Mouse (Mus musculus): Measurements from ENCODE around the gene Gm10283.
"Not testable (repeated sequence)": the region's sequence is repeated elsewhere in the genome, so short reads cannot be mapped to it uniquely, and the experiment has no call there.

Gene Gm10283

GRCm38 (mm10) chr8:60503098-60503497, at the start of gene Gm10283:
Gene Gm10283, minus strand, starts transcription at chr8:60503198.
- no peak for DNase-seq (ENCODE audit: low read depth in 2 of 2, low spot score in 2 of 2)

- no peak for DNase-seq (ENCODE audit: low read depth in 2 of 2, low spot score in 2 of 2)
Measured at GRCm38 (mm10) chr8:60534945-60535344, 31.9 kb upstream of the Gm10283 start.

- DNase-seq (ENCODE audit: low read depth in 2 of 2, low spot score in 2 of 2), result no peak
Measured at GRCm38 (mm10) chr8:60518286-60518685, 15.3 kb upstream of the Gm10283 start.

- DNase-seq (ENCODE audit: low read depth in 2 of 2, low spot score in 2 of 2), result no peak
Measured at GRCm38 (mm10) chr8:60505653-60506521, 2.9 kb upstream of the Gm10283 start, which contains the start of gene Aadat. Gene Aadat, plus strand, starts transcription at chr8:60505932.

- not testable (repeated sequence) for DNase-seq (ENCODE audit: low read depth in 2 of 2, low spot score in 2 of 2)
Measured at GRCm38 (mm10) chr8:60495046-60495445, 8.0 kb downstream of the Gm10283 start.

- DNase-seq (ENCODE audit: low read depth in 2 of 2, low spot score in 2 of 2), result no peak
Measured at GRCm38 (mm10) chr8:60494606-60495005, 8.4 kb downstream of the Gm10283 start.

GRCm38 (mm10) chr8:60492471-60492870, 10.5 kb downstream of the Gm10283 start:
- no peak for DNase-seq (ENCODE audit: low read depth in 2 of 2, low spot score in 2 of 2)

- no peak for DNase-seq (ENCODE audit: low read depth in 2 of 2, low spot score in 2 of 2)
Measured at GRCm38 (mm10) chr8:60491871-60492270, 11.1 kb downstream of the Gm10283 start.

GRCm38 (mm10) chr8:60490147-60490546, 12.9 kb downstream of the Gm10283 start:
- DNase-seq (ENCODE audit: low read depth in 2 of 2, low spot score in 2 of 2), result no peak

- no peak for DNase-seq (ENCODE audit: low read depth in 2 of 2, low spot score in 2 of 2)
Measured at GRCm38 (mm10) chr8:60466686-60467335, 36.2 kb downstream of the Gm10283 start.

GRCm38 (mm10) chr8:60449296-60449695, 53.7 kb downstream of the Gm10283 start:
- DNase-seq (ENCODE audit: low read depth in 2 of 2, low spot score in 2 of 2), result no peak

- DNase-seq (ENCODE audit: low read depth in 2 of 2, low spot score in 2 of 2), result no peak
Measured at GRCm38 (mm10) chr8:60444989-60445388, 58.0 kb downstream of the Gm10283 start.

- no peak for DNase-seq (ENCODE audit: low read depth in 2 of 2, low spot score in 2 of 2)
Measured at GRCm38 (mm10) chr8:60438557-60438956, 64.4 kb downstream of the Gm10283 start.

GRCm38 (mm10) chr8:60436872-60437271, 66.1 kb downstream of the Gm10283 start:
- no peak for DNase-seq (ENCODE audit: low read depth in 2 of 2, low spot score in 2 of 2)

GRCm38 (mm10) chr8:60432649-60433048, 70.3 kb downstream of the Gm10283 start:
- no peak for DNase-seq (ENCODE audit: low read depth in 2 of 2, low spot score in 2 of 2)

- no peak for DNase-seq (ENCODE audit: low read depth in 2 of 2, low spot score in 2 of 2)
Measured at GRCm38 (mm10) chr8:60406358-60406757, 96.6 kb downstream of the Gm10283 start.

GRCm38 (mm10) chr8:60404994-60405548, 97.9 kb downstream of the Gm10283 start:
- no peak for DNase-seq (ENCODE audit: low read depth in 2 of 2, low spot score in 2 of 2)

GRCm38 (mm10) chr8:60393675-60394074, 109.3 kb downstream of the Gm10283 start:
- no peak for DNase-seq (ENCODE audit: low read depth in 2 of 2, low spot score in 2 of 2)

GRCm38 (mm10) chr8:60386589-60386988, 116.4 kb downstream of the Gm10283 start:
- no peak for DNase-seq (ENCODE audit: low read depth in 2 of 2, low spot score in 2 of 2)

Measured in CD8-positive naive resting alpha-beta T cell, adult 2 months (primary cell).